10 mouse cellular contexts compared by ENCODE assay signal in genomic region chr15:83025041-83025760, GRCm38 (mm10). TPM values are rescaled to one million over a fixed set of nuclear protein-coding genes. Genes with fewer than 3 reads are reported as not detected.
DNase-seq lines count a peak whose midpoint lies in the region; ATAC-seq and TF ChIP-seq lines count a peak whose summit lies in the region.
"Had no signal": no experiment of that assay in that cellular context is flagged by ENCODE, and none has a peak within 500 bp of the region (broad histone marks: within the 10 kb centered on the region; RNA-seq: fewer than 3 reads in every experiment).

No protein-coding gene starts in this region.

- H3K4me1 ChIP-seq in forebrain, postnatal 0 days (ENCODE audit: insufficient read depth) = 0 out of 2 replicates have a peak, but pooled peaks cover 8% of the 10 kb centered on the region
- peaks cover 20% of the 10 kb centered on the region for H3K4me1 ChIP-seq in forebrain, embryonic 11.5 days (replicated peaks; ENCODE audit: control insufficient read depth, insufficient read depth, low read length)
- H3K4me1 ChIP-seq in intestine, postnatal 0 days (replicated peaks; ENCODE audit: control insufficient read depth, insufficient read depth, low read length) = 0 out of 2 replicates have a peak, but pooled peaks cover 9% of the 10 kb centered on the region
- peaks cover 39% of the 10 kb centered on the region for H3K4me1 ChIP-seq in limb, embryonic 15.5 days

- H3K4me3 ChIP-seq in forebrain, postnatal 0 days (ENCODE audit: low read depth, low read length) = no peak overlapping the region
- H3K4me3 ChIP-seq in forebrain, embryonic 11.5 days (ENCODE audit: low read depth, low read length) = no peak overlapping the region
- no peak overlapping the region for H3K4me3 ChIP-seq in intestine, postnatal 0 days (ENCODE audit: low read depth, low read length)
- H3K4me3 ChIP-seq in limb, embryonic 15.5 days = peak overlapping the region; percentile 11; the same call in 1 of the 2 replicates
- H3K4me3 ChIP-seq: megakaryocyte, embryonic 14.5 days had no signal

- H3K27ac ChIP-seq in forebrain, postnatal 0 days (ENCODE audit: low read depth, low read length) = no peak overlapping the region
- no peak overlapping the region for H3K27ac ChIP-seq in forebrain, embryonic 11.5 days (ENCODE audit: low read depth, low read length)
- H3K27ac ChIP-seq in intestine, postnatal 0 days (ENCODE audit: low read depth, low read length) = peak overlapping the region; percentile 28; the same call in 1 of the 2 replicates
- H3K27ac ChIP-seq in limb, embryonic 15.5 days = peak overlapping the region; percentile 54

- no peak overlapping the region for H3K9ac ChIP-seq in forebrain, postnatal 0 days
- no peak overlapping the region for H3K9ac ChIP-seq in forebrain, embryonic 11.5 days (ENCODE audit: low read length)
- 0 out of 2 replicates have a peak overlapping the region, but pooled peaks have one; percentile 11 for H3K9ac ChIP-seq in intestine, postnatal 0 days (ENCODE audit: low read depth, low read length)
- no peak overlapping the region for H3K9ac ChIP-seq in limb, embryonic 15.5 days

- H3K9me3 ChIP-seq in forebrain, postnatal 0 days (ENCODE audit: low read length) = no peaks in the 10 kb centered on the region
- H3K9me3 ChIP-seq in forebrain, embryonic 11.5 days (ENCODE audit: control insufficient read depth, low read length) = no peaks in the 10 kb centered on the region
- H3K9me3 ChIP-seq in intestine, postnatal 0 days (ENCODE audit: control insufficient read depth) = no peaks in the 10 kb centered on the region
- H3K9me3 ChIP-seq in limb, embryonic 15.5 days = no peaks in the 10 kb centered on the region

- WGBS in forebrain, postnatal 0 days = 30% methylated on average over 25 of the region's 25 CpGs
- WGBS in forebrain, embryonic 11.5 days = 28% methylated on average over 25 of the region's 25 CpGs
- 14% methylated on average over 25 of the region's 25 CpGs for WGBS in intestine, postnatal 0 days
- 8% methylated on average over 25 of the region's 25 CpGs for WGBS in limb, embryonic 15.5 days

- H3K36me3 ChIP-seq in forebrain, postnatal 0 days (ENCODE audit: insufficient read depth) = no peaks in the 10 kb centered on the region
- H3K36me3 ChIP-seq in forebrain, embryonic 11.5 days (ENCODE audit: control insufficient read depth, insufficient read depth, low read length) = no peaks in the 10 kb centered on the region
- H3K36me3 ChIP-seq in intestine, postnatal 0 days (ENCODE audit: control insufficient read depth, insufficient read depth) = no peaks in the 10 kb centered on the region
- no peaks in the 10 kb centered on the region for H3K36me3 ChIP-seq in limb, embryonic 15.5 days

- H3K4me2 ChIP-seq in forebrain, postnatal 0 days (ENCODE audit: low read depth) = no peak overlapping the region
- H3K4me2 ChIP-seq in forebrain, embryonic 11.5 days (ENCODE audit: low read depth, low read length, severe bottlenecking) = no peak overlapping the region
- peak overlapping the region; percentile 33; the same call in 1 of the 2 replicates for H3K4me2 ChIP-seq in intestine, postnatal 0 days (replicated peaks; ENCODE audit: low read depth)
- H3K4me2 ChIP-seq in limb, embryonic 15.5 days = peak overlapping the region; percentile 33

- H3K27me3 ChIP-seq in forebrain, postnatal 0 days (ENCODE audit: insufficient read depth, low read length) = no peaks in the 10 kb centered on the region
- no peaks in the 10 kb centered on the region; the same call in 1 of the 2 replicates for H3K27me3 ChIP-seq in forebrain, embryonic 11.5 days (ENCODE audit: control insufficient read depth, insufficient read depth, low read length)
- no peaks in the 10 kb centered on the region for H3K27me3 ChIP-seq in intestine, postnatal 0 days (replicated peaks; ENCODE audit: control insufficient read depth, insufficient read depth, low read length)
- H3K27me3 ChIP-seq in limb, embryonic 15.5 days = no peaks in the 10 kb centered on the region

- no peak for TF ChIP-seq CTCF in forebrain, postnatal 0 days (IDR thresholded peaks at IDR 0.05; ENCODE audit: low read depth)
- TF ChIP-seq CTCF in intestine, postnatal 0 days (IDR thresholded peaks at IDR 0.05; ENCODE audit: low read depth) = peak; percentile 3; the same call in 1 of the 2 replicates

- DNase-seq in forebrain, postnatal 0 days = no peak
- no peak for DNase-seq in forebrain, embryonic 11.5 days (ENCODE audit: low spot score)
- peak; percentile 59 for DNase-seq in embryo, embryonic 9.5 days (ENCODE audit: extremely low spot score)
- no peak for DNase-seq in urinary bladder, postnatal 25 days (ENCODE audit: low spot score)
- DNase-seq in cerebellum, postnatal 10 days = no peak
- DNase-seq in thymus, postnatal 4 days = no peak
- DNase-seq: cerebellum, adult 18-20 months had no signal

- ATAC-seq in forebrain, postnatal 0 days = 0 out of 2 replicates have a peak, but pooled peaks have one; percentile 14
- no peak for ATAC-seq in forebrain, embryonic 11.5 days (replicated peaks; ENCODE audit: low FRiP score)
- peak; percentile 86 for ATAC-seq in intestine, postnatal 0 days
- peak; percentile 65; the same call in 1 of the 2 replicates for ATAC-seq in limb, embryonic 15.5 days (ENCODE audit: insufficient number of reproducible peaks, low FRiP score, low TSS enrichment, low read depth)

RNA-seq across cellular contexts. Expression of gene Nfam1, which starts 7.9 kb away (rescaled TPM):
- 0.69 and 2.9 TPM in 2 replicates for total RNA-seq in forebrain, postnatal 0 days (2014; rRNA removed)
- 1.5 and 1.8 TPM in 2 replicates for polyA plus RNA-seq in forebrain, postnatal 0 days (2015; fragmentation: Nextera tagmentation; extraction: Ambion mirVana)
- polyA plus RNA-seq in forebrain, embryonic 11.5 days (2014; fragmentation: Nextera tagmentation; extraction: Ambion mirVana) = 1.7 and 2.9 TPM in 2 replicates
- 1.1 and 1.2 TPM in 2 replicates for polyA plus RNA-seq in intestine, postnatal 0 days (2015; fragmentation: Nextera tagmentation; extraction: Ambion mirVana)
- polyA plus RNA-seq in limb, embryonic 15.5 days (2015; fragmentation: Nextera tagmentation; extraction: Ambion mirVana) = 4.7 and 5.2 TPM in 2 replicates

RNA-seq across cellular contexts. Expression of gene Tcf20, which starts 37.5 kb away (rescaled TPM):
- total RNA-seq in forebrain, postnatal 0 days (2014; rRNA removed) = 120 and 150 TPM in 2 replicates
- polyA plus RNA-seq in forebrain, postnatal 0 days (2015; fragmentation: Nextera tagmentation; extraction: Ambion mirVana) = 10.3 and 12.2 TPM in 2 replicates
- polyA plus RNA-seq in forebrain, embryonic 11.5 days (2014; fragmentation: Nextera tagmentation; extraction: Ambion mirVana) = 12.1 and 12.6 TPM in 2 replicates
- polyA plus RNA-seq in intestine, postnatal 0 days (2015; fragmentation: Nextera tagmentation; extraction: Ambion mirVana) = 3.9 and 4.1 TPM in 2 replicates
- 8.5 and 10.5 TPM in 2 replicates for polyA plus RNA-seq in limb, embryonic 15.5 days (2015; fragmentation: Nextera tagmentation; extraction: Ambion mirVana)

Comparison
In these comparisons a context has a peak if more than half of its experiments do, and no peak if none do; other contexts are left out.
1. H3K27ac ChIP-seq: peak in intestine, postnatal 0 days (single experiment) and limb, embryonic 15.5 days (single experiment); none in forebrain, postnatal 0 days (single experiment) and forebrain, embryonic 11.5 days (single experiment).
2. H3K4me2 ChIP-seq: peak in intestine, postnatal 0 days (single experiment) and limb, embryonic 15.5 days (single experiment); none in forebrain, postnatal 0 days (single experiment) and forebrain, embryonic 11.5 days (single experiment).